Mouse (Mus musculus): ENCODE results near the gene Jmjd6.

DNA sequence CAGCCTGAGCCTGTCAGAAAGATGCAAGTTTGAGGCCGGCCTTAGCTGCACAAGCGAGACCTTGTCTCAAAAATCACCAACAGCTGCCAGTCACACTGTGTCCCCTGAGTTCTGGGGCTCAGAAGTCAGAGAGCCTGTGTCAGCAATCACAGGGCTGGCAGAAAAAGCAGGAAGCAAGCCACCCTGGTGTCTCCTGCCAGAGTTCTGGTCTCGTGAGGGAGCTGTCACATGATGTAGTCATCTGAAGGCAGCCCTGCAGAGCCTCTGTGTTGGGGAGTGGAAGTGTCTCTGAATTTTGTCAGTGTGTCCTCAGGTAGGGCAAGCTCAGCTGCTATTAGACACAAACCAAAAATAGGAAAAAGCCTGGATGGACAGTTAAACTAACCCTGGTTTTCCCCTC lies 24.9 kb upstream of the Jmjd6 start:
- TF ChIP-seq CTCF (IDR thresholded peaks at IDR 0.05; ENCODE audit: extremely low read depth, insufficient read length, insufficient replicate concordance, low read depth, low read length) (no peak), POLR2A (IDR thresholded peaks at IDR 0.05; ENCODE audit: low read depth, low read length) (no peak)

All from small intestine, adult 2 months (tissue).